Mouse (Mus musculus) stomach, embryonic 14.5 days (tissue): ENCODE measurements around the gene Inpp4b. TPM values are rescaled to one million over a fixed set of nuclear protein-coding genes. Genes with fewer than 3 reads are reported as not detected.

Experiments used
- ATAC-seq: fragments of 200-750 bp; cut with Nextera tagmentation; 2 replicates; pipeline ENCODE4 v1.8.0; 2017; ENCODE audit warnings: low read depth, moderate TSS enrichment; ENCODE audit not compliant: insufficient number of reproducible peaks, insufficient read depth, low FRiP score
- H3K27ac ChIP-seq: fragments of 300-500 bp; sonication (generic); 2 replicates; pipeline ENCODE4 v1.5.1; 2014; ENCODE audit warnings: mild to moderate bottlenecking, low read length, moderate library complexity, mixed read lengths
- H3K27me3 ChIP-seq: fragments of 300-500 bp; sonication (generic); 2 replicates; pipeline ENCODE4 v1.6.1; 2014; ENCODE audit warnings: low read length, control low read depth, mixed read lengths; ENCODE audit not compliant: control insufficient read depth, insufficient read depth
- H3K36me3 ChIP-seq: fragments of 300-500 bp; sonication (generic); 2 replicates; pipeline ENCODE4 v1.6.1; 2014; ENCODE audit warnings: mild to moderate bottlenecking, control low read depth, low read length, moderate library complexity, mixed read lengths; ENCODE audit not compliant: control insufficient read depth, insufficient read depth
- H3K4me1 ChIP-seq: fragments of 300-500 bp; sonication (generic); 2 replicates; pipeline ENCODE4 v1.6.1; 2014; ENCODE audit warnings: low read length, control low read depth, mixed read lengths; ENCODE audit not compliant: control insufficient read depth, insufficient read depth
- H3K4me2 ChIP-seq: fragments of 300-500 bp; sonication (generic); replicated peaks from 2 replicates; pipeline ENCODE4 v1.6.1; 2014; ENCODE audit warnings: low read depth, low read length, control low read depth
- H3K4me3 ChIP-seq: fragments of 300-500 bp; sonication (generic); 2 replicates; pipeline ENCODE4 v1.5.1; 2014; ENCODE audit warnings: low read depth, low read length, control low read depth
- H3K9ac ChIP-seq: fragments of 300-500 bp; sonication (generic); replicated peaks from 2 replicates; pipeline ENCODE4 v1.6.1; 2014; ENCODE audit warnings: low read depth, mild to moderate bottlenecking, control low read depth, low read length, moderate library complexity, mixed read lengths
- H3K9me3 ChIP-seq: fragments of 300-500 bp; sonication (generic); 2 replicates; pipeline ENCODE4 v1.6.1; 2016; ENCODE audit warnings: low read depth, low read length, control low read depth; ENCODE audit not compliant: control insufficient read depth
- WGBS: fragments of 180-500 bp; shearing (Covaris S2); extraction: QIAGEN DNeasy Blood & Tissue Kit; methylation state at CpG from one replicate; pipeline ENCODE4 v1.1.7; 2014; 5-methylcytosine and 5-hydroxymethylcytosine counted together
- polyA plus RNA-seq: library from polyadenylated mRNA; unstranded; fragments of >200 nt; fragmentation: Nextera tagmentation; extraction: Ambion mirVana; gene quantifications from 2 replicates; pipeline ENCODE4 v1.2.1, GENCODE M21; 2014

Gene Inpp4b
- polyA plus RNA-seq, 1 experiment from 2014 or later, result 5.2 TPM

DNA sequence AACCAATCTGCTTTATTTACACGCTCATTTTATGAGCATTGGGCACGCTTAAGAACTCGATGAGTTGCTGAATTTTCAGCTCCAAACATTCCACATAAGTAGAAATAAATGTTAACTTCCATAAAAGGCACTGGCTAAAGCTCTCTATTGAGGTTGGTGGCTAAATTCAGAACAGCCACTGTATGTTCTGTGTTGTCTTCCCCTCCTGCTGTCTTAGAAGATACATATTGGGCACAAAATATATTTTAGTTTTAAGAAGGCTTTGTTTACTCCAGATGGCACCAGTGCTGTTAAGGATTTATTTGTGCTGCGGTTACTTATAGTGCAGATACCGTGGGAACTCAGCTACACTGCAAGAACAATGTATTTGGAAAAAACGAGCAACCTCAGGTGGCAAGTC is 15.8 kb downstream of the Inpp4b start:
- no peak for ATAC-seq
- WGBS, result 77% methylated on average over 6 of the region's 6 CpGs
- no peaks in the 10 kb centered on the region for H3K9me3 ChIP-seq
- H3K27me3 ChIP-seq, result no peaks in the 10 kb centered on the region
- H3K27ac ChIP-seq, result no peak overlapping the region
- no peak overlapping the region for H3K4me3 ChIP-seq
- no peak overlapping the region for H3K9ac ChIP-seq
- H3K4me1 ChIP-seq, result no peaks in the 10 kb centered on the region
- no peak overlapping the region for H3K4me2 ChIP-seq
- H3K36me3 ChIP-seq, result no peaks in the 10 kb centered on the region

- no peak overlapping the region for H3K4me3 ChIP-seq
- ATAC-seq, result no peak
- H3K4me2 ChIP-seq, result no peak overlapping the region
- no peaks in the 10 kb centered on the region for H3K9me3 ChIP-seq
- 75% methylated on average over 2 of the region's 2 CpGs for WGBS
- no peak overlapping the region for H3K9ac ChIP-seq
- no peaks in the 10 kb centered on the region for H3K27me3 ChIP-seq
- H3K36me3 ChIP-seq, result no peaks in the 10 kb centered on the region
- H3K4me1 ChIP-seq, result no peaks in the 10 kb centered on the region
- H3K27ac ChIP-seq, result no peak overlapping the region
Observed at GRCm38 (mm10) chr8:81360518-81360917, 18.2 kb downstream of the Inpp4b start.

- no peak for ATAC-seq
- no peaks in the 10 kb centered on the region for H3K27me3 ChIP-seq
Observed at GRCm38 (mm10) chr8:81361162-81361561, 18.8 kb downstream of the Inpp4b start.

DNA sequence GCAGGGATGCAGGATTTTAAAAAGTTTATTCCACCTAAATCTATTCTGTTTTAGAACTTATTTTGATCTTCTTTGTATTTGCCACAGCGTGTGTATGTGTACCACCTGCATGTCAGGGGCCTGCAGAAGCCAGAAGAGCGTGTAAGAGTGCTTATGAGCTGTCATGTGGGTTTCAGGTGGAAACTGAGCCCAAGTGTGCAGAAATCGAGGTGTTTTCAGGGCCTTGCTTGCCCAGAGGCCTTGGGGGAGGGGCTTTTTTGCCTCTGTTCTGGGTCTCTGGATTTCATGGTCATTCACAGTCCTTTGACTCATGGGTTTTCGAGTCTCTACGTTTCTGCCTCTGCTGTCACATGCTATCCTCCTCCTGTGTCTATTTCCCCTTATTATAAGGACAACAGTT is 28.3 kb downstream of the Inpp4b start:
- 79% methylated on average over 5 of the region's 5 CpGs for WGBS

More at GRCm38 (mm10) chr8:81361162-81361561, 18.8 kb downstream of the Inpp4b start:
- Histone ChIP-seq H3K4me2 (no peak overlapping the region), H3K4me1 (no peaks in the 10 kb centered on the region), H3K27ac (no peak overlapping the region), H3K36me3 (no peaks in the 10 kb centered on the region), H3K9ac (no peak overlapping the region), H3K4me3 (no peak overlapping the region), H3K9me3 (no peaks in the 10 kb centered on the region)
- WGBS, result 89% methylated on average over 2 of the region's 2 CpGs

GRCm38 (mm10) chr8:81371844-81372243 is 29.5 kb downstream of the Inpp4b start:
- H3K9me3 ChIP-seq, result no peaks in the 10 kb centered on the region
- H3K9ac ChIP-seq, result no peak overlapping the region
- 66% methylated on average over 4 of the region's 4 CpGs for WGBS
- no peaks in the 10 kb centered on the region for H3K4me1 ChIP-seq
- no peaks in the 10 kb centered on the region for H3K27me3 ChIP-seq
- no peaks in the 10 kb centered on the region for H3K36me3 ChIP-seq
- no peak for ATAC-seq
- H3K4me3 ChIP-seq, result no peak overlapping the region
- no peak overlapping the region for H3K27ac ChIP-seq
- no peak overlapping the region for H3K4me2 ChIP-seq

More for the DNA sequence above, 28.3 kb downstream of the Inpp4b start:
- H3K36me3 ChIP-seq, result no peaks in the 10 kb centered on the region
- no peak overlapping the region for H3K4me3 ChIP-seq
- H3K4me1 ChIP-seq, result no peaks in the 10 kb centered on the region
- no peaks in the 10 kb centered on the region for H3K9me3 ChIP-seq
- H3K4me2 ChIP-seq, result no peak overlapping the region
- no peaks in the 10 kb centered on the region for H3K27me3 ChIP-seq
- H3K27ac ChIP-seq, result no peak overlapping the region
- H3K9ac ChIP-seq, result no peak overlapping the region
- no peak for ATAC-seq

DNA sequence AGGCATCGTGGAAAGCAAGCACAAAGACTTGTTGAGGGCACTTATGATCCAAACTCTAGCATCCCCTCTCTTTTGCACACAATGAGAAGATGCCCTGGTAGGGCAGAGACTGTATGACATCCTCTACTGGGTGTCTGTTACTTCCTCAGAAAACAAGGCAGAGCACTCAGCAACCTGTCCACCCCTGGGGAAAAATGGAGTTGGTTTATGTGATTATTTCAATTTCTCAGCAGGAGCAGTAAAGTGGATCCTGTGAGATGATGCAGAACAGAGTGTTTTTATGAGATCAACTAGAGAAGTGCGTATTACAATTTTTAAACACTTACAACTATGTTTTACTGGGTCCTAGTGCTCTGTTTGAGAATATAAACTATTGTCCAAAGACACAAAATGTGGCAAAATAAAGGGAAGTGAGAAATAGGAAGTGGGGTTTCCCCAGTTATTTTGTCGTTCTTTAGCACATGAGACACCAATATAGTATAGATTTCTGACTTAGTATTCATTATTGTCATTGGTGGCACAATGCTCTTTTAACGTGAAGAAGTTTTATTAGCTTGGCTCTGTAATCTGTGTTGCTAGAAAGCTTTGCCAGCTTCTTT is 32.6 kb downstream of the Inpp4b start:
- Histone ChIP-seq H3K36me3 (no peaks in the 10 kb centered on the region), H3K27me3 (no peaks in the 10 kb centered on the region), H3K9ac (no peak overlapping the region), H3K27ac (no peak overlapping the region), H3K9me3 (no peaks in the 10 kb centered on the region), H3K4me3 (no peak overlapping the region), H3K4me2 (no peak overlapping the region), H3K4me1 (no peaks in the 10 kb centered on the region)
- no peak for ATAC-seq
- 80% methylated on average over 4 of the region's 4 CpGs for WGBS

- Histone ChIP-seq H3K27me3 (no peaks in the 10 kb centered on the region), H3K9me3 (no peaks in the 10 kb centered on the region), H3K4me2 (no peak overlapping the region), H3K9ac (no peak overlapping the region), H3K4me3 (no peak overlapping the region), H3K27ac (no peak overlapping the region), H3K36me3 (no peaks in the 10 kb centered on the region), H3K4me1 (no peaks in the 10 kb centered on the region)
- 90% methylated on average over 6 of the region's 6 CpGs for WGBS
- no peak for ATAC-seq
Observed at GRCm38 (mm10) chr8:81388953-81389352, 46.6 kb downstream of the Inpp4b start.

DNA sequence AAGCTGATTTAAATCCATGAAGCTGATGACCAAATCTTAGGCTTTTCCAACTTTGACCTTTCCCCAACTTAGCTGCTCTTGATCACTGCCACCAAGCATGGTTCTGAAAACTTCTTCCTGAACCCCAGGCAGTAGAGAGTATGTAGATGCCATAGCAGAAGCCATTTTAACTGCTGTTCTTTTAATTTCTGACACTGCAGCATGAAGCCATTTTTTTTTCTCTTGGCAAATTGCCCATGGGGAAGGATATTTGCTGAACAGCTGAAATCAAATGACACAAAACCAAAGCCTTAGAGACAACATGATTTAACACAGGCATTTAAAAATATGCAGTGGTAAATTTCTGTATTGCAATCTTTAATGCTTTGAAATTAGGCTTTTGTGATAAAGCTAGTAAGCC is 56.7 kb downstream of the Inpp4b start:
- H3K36me3 ChIP-seq, result no peaks in the 10 kb centered on the region
- ATAC-seq, result no peak
- H3K9ac ChIP-seq, result no peak overlapping the region
- no peak overlapping the region for H3K4me2 ChIP-seq
- no peak overlapping the region for H3K27ac ChIP-seq
- no peaks in the 10 kb centered on the region for H3K4me1 ChIP-seq
- no peaks in the 10 kb centered on the region for H3K27me3 ChIP-seq
- H3K9me3 ChIP-seq, result no peaks in the 10 kb centered on the region
- no peak overlapping the region for H3K4me3 ChIP-seq

DNA sequence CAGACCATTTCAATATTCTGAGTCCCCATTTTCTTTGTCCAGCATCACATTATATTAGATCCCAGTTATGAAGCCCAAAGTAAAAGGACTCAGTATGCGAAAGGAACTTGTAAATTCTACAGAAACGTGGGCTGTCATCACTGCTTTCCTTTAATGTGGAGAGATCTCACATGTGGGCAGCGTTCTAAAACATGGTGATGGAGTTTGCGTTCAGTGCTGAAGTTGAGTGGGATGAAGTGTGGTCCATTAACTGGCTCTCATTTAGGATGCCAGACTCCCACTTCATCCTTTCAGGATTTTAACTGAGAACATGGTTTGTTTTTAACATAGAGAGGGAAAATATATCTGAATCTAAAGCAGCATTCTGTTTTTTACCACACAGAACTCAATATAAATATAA is 57.1 kb downstream of the Inpp4b start:
- Histone ChIP-seq H3K36me3 (no peaks in the 10 kb centered on the region), H3K9ac (no peak overlapping the region), H3K4me3 (no peak overlapping the region), H3K9me3 (no peaks in the 10 kb centered on the region), H3K27ac (no peak overlapping the region), H3K4me2 (no peak overlapping the region), H3K4me1 (no peaks in the 10 kb centered on the region), H3K27me3 (no peaks in the 10 kb centered on the region)
- ATAC-seq, result no peak
- 68% methylated on average over 4 of the region's 4 CpGs for WGBS
